Mouse (Mus musculus): ENCODE results near the gene Mphosph9. TPM values are rescaled to one million over a fixed set of nuclear protein-coding genes. Genes with fewer than 3 reads are reported as not detected.

Mphosph9 gene
- total RNA-seq, 2 experiments from 2014 or later, result 2.7 to 3.4 TPM

DNA sequence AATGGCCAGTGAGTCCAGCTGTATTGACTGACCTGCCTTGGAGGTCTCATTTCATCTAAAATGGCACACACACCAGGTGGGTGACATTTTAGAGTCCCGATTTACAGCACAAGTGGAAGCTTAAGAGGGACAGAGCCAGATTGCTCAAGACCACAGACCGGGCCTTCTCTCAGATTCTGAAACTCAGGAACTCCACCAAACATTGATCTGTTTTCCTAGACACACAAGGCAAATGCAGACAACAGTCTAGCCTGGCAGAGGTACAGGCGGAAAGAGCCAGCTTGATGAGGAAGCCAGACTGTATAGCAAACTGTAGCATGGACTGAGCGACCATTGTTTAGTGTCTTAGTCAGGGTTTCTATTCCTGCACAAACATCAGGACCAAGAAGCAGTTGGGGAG lies 124.5 kb downstream of the Mphosph9 start:
- intact Hi-C loops (cut with DNase I), result no loop called here
- no peak overlapping the region for H3K4me3 ChIP-seq
- no peak for DNase-seq
- TF ChIP-seq CTCF (IDR thresholded peaks at IDR 0.05), result no peak
- peak overlapping the region; percentile 92 for H3K27ac ChIP-seq

DNA sequence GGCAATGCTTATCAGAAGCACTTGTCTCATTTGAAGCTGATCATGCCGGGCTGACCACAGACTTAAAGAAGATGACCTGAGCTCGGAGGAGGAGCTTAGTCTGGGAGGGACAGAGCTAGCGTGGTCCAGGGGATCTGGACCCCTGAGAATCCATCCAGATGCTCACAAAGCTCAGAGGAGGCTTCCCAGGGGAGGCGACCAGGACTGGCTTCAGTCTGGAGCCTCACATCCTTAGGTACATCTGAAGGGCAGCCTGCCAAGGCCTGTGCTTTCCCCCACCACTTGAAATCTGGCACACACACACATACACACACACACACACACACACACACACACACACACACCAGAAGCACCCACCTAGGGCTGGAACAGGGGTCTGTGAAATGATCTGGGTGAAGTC lies 125.7 kb downstream of the Mphosph9 start:
- TF ChIP-seq CTCF (IDR thresholded peaks at IDR 0.05), result no peak
- intact Hi-C loops (cut with DNase I), result no loop called here
- Histone ChIP-seq H3K4me3 (no peak overlapping the region), H3K27ac (peak overlapping the region; percentile 33)
- no peak for DNase-seq

DNA sequence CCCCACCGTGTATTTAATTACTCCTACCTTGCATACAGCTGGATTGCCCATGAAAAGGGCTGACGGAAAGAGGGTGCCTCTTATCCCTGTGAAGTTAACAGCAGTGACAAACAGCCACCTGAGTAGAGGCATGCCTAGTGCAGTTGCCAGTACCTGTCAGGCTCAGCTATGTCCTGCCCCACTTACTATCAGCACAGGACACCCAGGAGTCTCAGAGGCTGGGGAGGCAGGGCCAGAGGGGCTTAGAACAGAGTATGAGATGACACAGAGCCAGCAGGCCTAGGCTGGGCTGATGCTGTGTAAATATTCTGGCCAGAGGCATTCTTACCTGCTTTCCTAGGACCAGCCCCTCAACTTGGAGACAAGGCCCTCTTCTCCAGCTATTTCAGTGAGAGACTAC lies 126.2 kb downstream of the Mphosph9 start:
- Histone ChIP-seq H3K27ac (peak overlapping the region; percentile 33), H3K4me3 (no peak overlapping the region)
- no peak for TF ChIP-seq CTCF (IDR thresholded peaks at IDR 0.05)
- intact Hi-C loops (cut with DNase I), result no loop called here
- DNase-seq, result no peak

Other genes with a start within 250 kb of the Mphosph9 start
- 10 to 100 TPM in 1 of 2 experiments, 1 to 10 TPM in 1; 7.1 to 11.9 TPM for gene Abcb9, start 232.2 kb downstream of the Mphosph9 start, total RNA-seq (2021)
- gene Ogfod2, start 215.7 kb downstream of the Mphosph9 start, total RNA-seq (2021), result 10 to 100 TPM; 11.7 to 12.2 TPM
- gene Arl6ip4, start 211.9 kb downstream of the Mphosph9 start, total RNA-seq (2021), result 10 to 100 TPM; 38.3 to 41.2 TPM
- 10 to 100 TPM; 18.1 to 28.4 TPM for gene Pitpnm2, start 78.2 kb downstream of the Mphosph9 start, total RNA-seq (2021)
- gene 2810006K23Rik, start 117 bp upstream of the Mphosph9 start, total RNA-seq (2021), result 1 to 10 TPM; 6.2 to 8.7 TPM
- 100 to 1,000 TPM; 140 to 141 TPM for gene Cdk2ap1, start 35.1 kb upstream of the Mphosph9 start, total RNA-seq (2021)
- gene Sbno1, start 98.0 kb upstream of the Mphosph9 start, total RNA-seq (2021), result 10 to 100 TPM; 43.2 to 49.2 TPM
- 100 to 1,000 TPM; 178 to 229 TPM for gene Kmt5a, start 112.0 kb upstream of the Mphosph9 start, total RNA-seq (2021)
- 1 to 10 TPM; 4.6 to 4.7 TPM for gene Rilpl2, start 150.4 kb upstream of the Mphosph9 start, total RNA-seq (2021)
- 10 to 100 TPM; 27.7 to 33.1 TPM for gene Snrnp35, start 155.2 kb upstream of the Mphosph9 start, total RNA-seq (2021)
- gene Rilpl1, start 203.4 kb upstream of the Mphosph9 start, total RNA-seq (2021), result 100 to 1,000 TPM; 243 to 286 TPM
- 100 to 1,000 TPM; 144 to 170 TPM for gene Tmed2, start 212.7 kb upstream of the Mphosph9 start, total RNA-seq (2021)
- 1 to 10 TPM; 4.5 to 4.8 TPM for gene Ddx55, start 224.9 kb upstream of the Mphosph9 start, total RNA-seq (2021)

Measured in gastrocnemius, adult 2 months (tissue).